Mouse (Mus musculus): ENCODE data around the gene Shoc2.
"Not testable (repeated sequence)": the region's sequence is repeated elsewhere in the genome, so short reads cannot be mapped to it uniquely, and the experiment has no call there.

Gene Shoc2

GRCm38 (mm10) chr19:53933050-53933449 is 11.1 kb upstream of the Shoc2 start:
- no peak for DNase-seq (ENCODE audit: low spot score in 2 of 2)

DNA sequence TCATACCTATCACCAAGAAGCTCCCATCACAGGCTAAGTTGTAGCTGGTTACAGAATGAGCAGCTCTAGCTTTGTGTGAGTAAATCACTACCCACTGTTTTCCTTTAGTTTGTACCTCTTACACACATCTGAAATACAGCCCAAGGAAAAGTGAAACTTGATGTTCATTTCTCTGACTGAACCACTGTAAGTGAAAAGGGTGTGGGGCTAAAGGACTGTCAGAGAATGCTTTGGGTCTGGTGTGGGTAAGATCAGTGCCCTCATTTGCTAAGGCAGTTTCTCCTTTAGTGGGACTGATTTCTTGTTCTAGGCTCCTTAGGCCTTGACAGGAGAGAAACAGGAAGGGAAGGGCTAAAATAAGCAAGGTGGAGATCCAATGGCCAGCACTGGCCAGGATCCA is 10.1 kb upstream of the Shoc2 start:
- no peak for DNase-seq (ENCODE audit: low spot score in 2 of 2)

GRCm38 (mm10) chr19:53939467-53939866 is 4.6 kb upstream of the Shoc2 start:
- DNase-seq (ENCODE audit: low spot score in 2 of 2) = no peak

- DNase-seq (ENCODE audit: low spot score in 2 of 2) = no peak
These were observed 3.0 kb upstream of the Shoc2 start for GRCm38 (mm10) chr19:53941139-53941538.

- no peak for DNase-seq (ENCODE audit: low spot score in 2 of 2)
These were observed 1.8 kb upstream of the Shoc2 start for GRCm38 (mm10) chr19:53942342-53942741.

DNA sequence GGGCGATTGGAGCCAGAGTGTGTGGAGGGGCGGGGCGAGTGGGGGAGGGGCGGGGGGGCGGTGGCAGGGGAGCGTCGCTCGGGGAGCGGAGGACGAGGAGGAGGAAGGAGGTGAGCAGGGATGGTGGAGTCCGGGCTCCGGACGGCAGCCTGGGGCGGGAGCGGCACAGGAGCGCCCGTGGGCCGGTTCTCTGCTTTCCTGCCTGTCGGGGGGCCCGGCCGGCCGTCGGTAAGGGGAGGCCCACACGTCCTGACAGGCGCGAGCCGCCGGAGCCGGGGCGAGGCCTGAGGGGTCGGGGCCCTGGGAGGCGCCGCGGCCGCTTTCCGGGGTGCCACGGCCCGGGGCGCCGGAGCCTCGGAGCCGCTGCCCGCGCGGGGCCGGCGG is 672 bp downstream of the Shoc2 start:
- DNase-seq (ENCODE audit: low spot score in 2 of 2) = no peak

GRCm38 (mm10) chr19:53945171-53946042 is 1.3 kb downstream of the Shoc2 start:
- DNase-seq (ENCODE audit: low spot score in 2 of 2) = peak; percentile 26 to 34

GRCm38 (mm10) chr19:53957513-53957912 is 13.4 kb downstream of the Shoc2 start:
- no peak for DNase-seq (ENCODE audit: low spot score in 2 of 2)

DNA sequence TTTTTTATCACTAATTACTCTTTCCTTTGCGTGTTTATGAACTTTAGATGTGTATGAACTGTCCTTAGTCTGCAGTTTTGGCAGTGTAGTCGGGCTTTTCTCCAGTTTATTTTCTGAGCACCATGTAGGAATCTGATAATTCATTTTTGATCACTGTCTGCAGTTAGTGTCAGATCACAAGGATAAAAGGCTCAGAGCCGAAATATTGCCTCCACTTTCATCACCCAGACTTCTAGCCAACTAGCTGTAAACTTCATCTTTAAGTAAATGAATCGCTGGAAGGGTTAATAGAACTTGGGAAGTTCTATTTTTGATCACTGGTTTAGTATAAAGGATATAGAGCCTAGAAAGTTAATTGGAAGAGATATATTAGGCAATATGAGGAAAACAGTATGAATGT is 18.4 kb downstream of the Shoc2 start:
- no peak for DNase-seq (ENCODE audit: low spot score in 2 of 2)

DNA sequence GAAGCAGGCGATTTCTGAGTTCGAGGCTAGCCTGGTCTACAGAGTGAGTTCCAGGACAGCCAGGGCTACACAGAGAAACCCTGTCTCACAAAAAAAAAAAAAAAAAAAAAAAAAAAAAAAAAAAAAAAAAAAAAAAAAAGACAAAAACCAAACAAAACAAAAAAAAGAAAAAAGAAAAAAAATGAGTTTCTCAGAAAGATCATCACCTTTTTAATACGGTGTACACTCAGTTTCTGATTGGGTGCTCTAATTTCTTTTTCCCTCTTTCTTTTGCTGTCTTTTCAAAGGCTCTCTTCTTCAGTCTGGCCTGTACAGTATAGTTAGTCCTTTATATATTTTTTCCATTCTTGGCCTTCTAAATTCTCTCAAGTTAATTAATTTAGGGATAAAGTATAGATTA is 20.2 kb downstream of the Shoc2 start:
- not testable (repeated sequence) for DNase-seq (ENCODE audit: low spot score in 2 of 2)

DNA sequence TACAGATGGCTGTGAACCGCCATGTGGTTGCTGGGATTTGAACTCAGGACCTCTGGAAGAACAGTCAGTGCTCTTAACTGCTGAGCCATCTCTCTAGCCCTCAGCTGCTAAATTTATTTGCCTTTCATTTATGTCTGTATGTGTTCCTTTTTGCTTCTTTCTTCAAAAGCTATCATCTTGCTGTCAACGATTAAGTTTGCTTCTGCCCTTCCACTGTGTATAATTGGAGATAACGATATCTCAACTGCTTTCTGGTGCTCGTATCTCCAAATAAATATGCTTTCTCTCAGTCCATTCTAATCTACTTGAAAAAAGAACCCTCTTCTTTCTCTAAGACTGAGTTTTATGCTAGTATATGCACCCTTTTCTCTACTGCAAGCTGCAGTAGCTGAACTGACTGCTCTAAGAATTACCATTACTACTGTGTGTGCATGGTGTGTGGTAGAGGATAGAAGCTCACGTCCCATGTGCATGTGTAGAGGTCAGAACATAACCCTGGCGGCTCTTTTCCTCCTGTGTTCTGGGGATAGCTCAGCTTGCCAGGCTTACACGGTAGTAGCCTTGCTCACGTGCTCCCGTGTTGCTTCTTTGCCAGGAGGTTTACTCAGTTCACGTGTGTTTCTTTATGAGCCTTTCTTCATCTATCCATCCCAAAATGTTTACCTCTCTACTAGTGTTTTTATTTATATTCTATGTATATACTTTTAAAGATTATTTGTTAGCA is 21.0 kb downstream of the Shoc2 start:
- DNase-seq (ENCODE audit: low spot score in 2 of 2) = no peak

GRCm38 (mm10) chr19:53969226-53969625 is 25.1 kb downstream of the Shoc2 start:
- no peak for DNase-seq (ENCODE audit: low spot score in 2 of 2)

GRCm38 (mm10) chr19:53971938-53972337 is 27.8 kb downstream of the Shoc2 start:
- no peak for DNase-seq (ENCODE audit: low spot score in 2 of 2)

DNA sequence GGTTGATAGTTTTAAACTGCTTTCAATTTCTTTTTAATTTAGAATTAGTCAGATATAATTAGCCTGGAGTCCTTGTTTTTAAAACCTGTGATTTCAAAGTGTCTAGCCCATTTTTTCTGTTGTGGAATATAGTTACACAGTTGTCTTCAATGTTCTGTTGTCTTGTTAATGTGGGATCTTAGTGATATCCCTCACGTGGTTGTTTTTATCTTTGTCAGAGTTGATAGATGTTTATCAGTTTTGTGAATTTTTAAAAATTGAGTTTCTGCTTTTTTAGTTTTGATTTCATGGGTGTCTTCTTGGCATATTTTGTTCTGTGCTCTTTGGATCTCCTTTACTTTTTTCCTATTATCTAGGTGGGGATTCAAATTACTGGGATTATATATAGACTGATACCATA is 29.6 kb downstream of the Shoc2 start:
- DNase-seq (ENCODE audit: low spot score in 2 of 2) = no peak

DNA sequence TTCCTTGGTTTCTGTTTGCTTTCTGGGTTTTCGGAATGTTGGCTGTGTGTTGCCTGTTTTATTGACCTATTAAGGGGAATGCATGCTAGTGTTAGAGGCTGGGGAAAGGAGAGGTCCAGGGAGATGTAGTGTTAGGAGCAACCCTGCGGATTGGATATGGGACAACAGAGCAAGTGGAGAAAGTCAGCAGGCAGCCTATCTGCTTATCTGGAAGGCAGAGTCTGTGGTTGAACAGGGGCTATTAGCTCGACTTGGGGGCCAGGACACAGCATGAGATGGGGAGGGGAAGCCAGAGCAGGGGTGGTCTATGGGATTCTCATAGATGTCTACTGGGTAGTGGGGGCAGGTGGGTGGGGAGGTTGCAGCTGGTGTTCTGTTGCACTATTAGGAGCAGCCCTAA is 37.9 kb downstream of the Shoc2 start:
- DNase-seq (ENCODE audit: low spot score in 2 of 2) = no peak

- DNase-seq (ENCODE audit: low spot score in 2 of 2) = peak in 1 of 2 experiments; percentile 14
These were observed 39.2 kb downstream of the Shoc2 start for GRCm38 (mm10) chr19:53983336-53983735.

DNA sequence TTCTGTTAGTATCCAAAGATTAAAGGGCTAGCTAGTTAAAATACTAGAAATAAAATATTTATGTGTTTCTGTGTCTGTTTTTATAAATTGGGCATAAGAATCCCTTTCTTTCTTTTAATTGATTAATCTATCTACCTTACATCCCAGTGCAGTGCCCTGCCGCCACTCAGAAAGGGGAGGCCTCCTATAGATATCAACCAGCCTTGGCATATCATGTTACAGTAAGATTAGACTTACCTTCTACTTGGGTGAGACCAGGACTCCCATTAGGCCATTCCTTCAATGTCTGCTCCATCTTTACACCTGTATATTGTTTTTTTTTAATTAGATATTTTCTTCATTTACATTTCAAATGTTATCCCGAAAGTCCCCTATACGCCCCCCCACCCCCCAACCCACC is 40.5 kb downstream of the Shoc2 start:
- DNase-seq (ENCODE audit: low spot score in 2 of 2) = no peak

DNA sequence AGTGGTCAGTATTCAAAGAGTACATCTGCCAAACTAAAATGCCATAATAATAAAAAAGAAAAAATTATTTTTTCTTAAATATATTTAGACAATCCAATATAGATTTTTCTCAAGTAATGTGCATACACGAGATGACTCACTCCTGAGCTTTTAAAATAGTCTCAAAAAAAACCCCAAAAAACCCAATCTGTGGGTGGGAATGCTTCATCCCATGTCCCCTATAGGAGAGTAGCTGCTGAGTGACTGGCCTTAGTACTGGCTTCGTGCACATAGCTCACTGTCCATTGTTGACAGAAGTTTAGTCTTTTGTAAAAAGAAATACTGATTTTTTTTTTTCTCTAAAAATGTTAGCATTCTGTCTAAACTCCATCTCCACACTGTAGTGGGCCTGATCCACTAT is 46.4 kb downstream of the Shoc2 start:
- DNase-seq (ENCODE audit: low spot score in 2 of 2) = no peak

- no peak for DNase-seq (ENCODE audit: low spot score in 2 of 2)
These were observed 49.8 kb downstream of the Shoc2 start for GRCm38 (mm10) chr19:53993860-53994259.

DNA sequence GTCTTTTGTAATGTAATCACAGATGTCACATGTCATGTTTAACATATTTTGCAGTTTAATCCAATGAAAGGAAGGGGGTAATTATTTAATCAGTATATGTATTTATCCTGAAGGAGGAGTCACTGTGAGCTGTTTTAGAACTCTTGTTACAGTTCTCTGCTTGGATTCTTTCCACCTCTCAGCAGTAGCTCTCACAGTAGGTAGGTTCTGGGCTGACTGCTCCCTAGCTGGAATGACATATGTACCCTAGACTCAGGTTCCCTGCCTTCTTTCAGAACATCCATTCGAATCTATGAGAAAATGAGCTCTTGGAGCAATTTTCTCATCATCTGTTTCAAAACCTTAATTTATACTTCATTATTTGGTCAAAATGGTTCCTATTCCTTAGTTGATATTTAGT is 50.2 kb downstream of the Shoc2 start:
- DNase-seq (ENCODE audit: low spot score in 2 of 2) = no peak

DNA sequence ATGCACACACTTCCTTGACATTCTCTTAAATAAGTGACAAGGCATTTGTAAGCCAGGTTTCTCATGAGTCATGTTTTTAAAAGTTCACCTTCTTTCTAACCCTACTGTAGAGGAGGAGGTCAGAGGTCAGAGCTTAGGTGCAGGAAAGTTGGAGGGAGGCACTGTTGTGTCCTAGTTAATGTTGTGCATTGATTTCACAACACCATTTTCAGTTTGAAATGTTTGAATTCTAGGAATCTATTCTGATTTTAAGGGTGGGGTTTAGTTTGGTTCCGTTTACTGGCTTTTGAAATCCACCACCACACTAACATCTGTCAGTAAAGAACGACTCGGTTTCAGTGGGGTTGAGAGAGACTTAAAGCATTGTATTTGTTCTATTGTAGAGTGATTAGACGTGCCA is 66.9 kb downstream of the Shoc2 start:
- DNase-seq (ENCODE audit: low spot score in 2 of 2) = no peak

- DNase-seq (ENCODE audit: low spot score in 2 of 2) = no peak
These were observed 70.9 kb downstream of the Shoc2 start for GRCm38 (mm10) chr19:54014999-54015398.

GRCm38 (mm10) chr19:54015503-54015902 is 71.4 kb downstream of the Shoc2 start:
- DNase-seq (ENCODE audit: low spot score in 2 of 2) = no peak

Data from natural killer cell, adult 2 months (primary cell).